Mouse (Mus musculus) erythroblast, embryonic 14.5 days (primary cell): ENCODE data around the gene Ninj1. TPM values are rescaled to one million over a fixed set of nuclear protein-coding genes. Genes with fewer than 3 reads are reported as not detected.

Experiments used
- H3K27me3 ChIP-seq: 2 replicates; pipeline ENCODE4 v1.6.1; 2012; ENCODE audit warnings: inconsistent platforms; ENCODE audit not compliant: control insufficient read depth
- H3K36me3 ChIP-seq: 2 replicates; pipeline ENCODE4 v1.6.1; 2012; ENCODE audit warnings: mild to moderate bottlenecking, inconsistent platforms; ENCODE audit not compliant: control insufficient read depth
- H3K4me1 ChIP-seq: 2 replicates; pipeline ENCODE4 v1.6.1; 2012; ENCODE audit warnings: inconsistent platforms; ENCODE audit not compliant: control insufficient read depth
- H3K4me3 ChIP-seq: replicated peaks from 2 replicates; pipeline ENCODE3; 2012; ENCODE audit warnings: moderate library complexity, mild to moderate bottlenecking, inconsistent platforms
- H3K9me3 ChIP-seq: 2 replicates; pipeline ENCODE4 v1.6.1; 2012; ENCODE audit warnings: low read length, inconsistent platforms, mixed read lengths; ENCODE audit not compliant: control insufficient read depth
- GATA1 ChIP-seq: IDR thresholded peaks from 2 replicates; pipeline ENCODE4 v1.6.1; 2012; ENCODE audit warnings: low read length, inconsistent platforms, mixed read lengths
- TAL1 ChIP-seq: IDR thresholded peaks from 3 replicates; pipeline ENCODE4 v1.6.1; 2012; ENCODE audit warnings: low read length, inconsistent platforms, mixed read lengths
- polyA plus RNA-seq: library from polyadenylated mRNA; stranded (reverse); fragments of >175 nt; gene quantifications from 2 replicates; pipeline ENCODE4 v1.2.3, GENCODE M21; 2012

Ninj1 gene
- polyA plus RNA-seq, 1 experiment: 1.9 TPM

DNA sequence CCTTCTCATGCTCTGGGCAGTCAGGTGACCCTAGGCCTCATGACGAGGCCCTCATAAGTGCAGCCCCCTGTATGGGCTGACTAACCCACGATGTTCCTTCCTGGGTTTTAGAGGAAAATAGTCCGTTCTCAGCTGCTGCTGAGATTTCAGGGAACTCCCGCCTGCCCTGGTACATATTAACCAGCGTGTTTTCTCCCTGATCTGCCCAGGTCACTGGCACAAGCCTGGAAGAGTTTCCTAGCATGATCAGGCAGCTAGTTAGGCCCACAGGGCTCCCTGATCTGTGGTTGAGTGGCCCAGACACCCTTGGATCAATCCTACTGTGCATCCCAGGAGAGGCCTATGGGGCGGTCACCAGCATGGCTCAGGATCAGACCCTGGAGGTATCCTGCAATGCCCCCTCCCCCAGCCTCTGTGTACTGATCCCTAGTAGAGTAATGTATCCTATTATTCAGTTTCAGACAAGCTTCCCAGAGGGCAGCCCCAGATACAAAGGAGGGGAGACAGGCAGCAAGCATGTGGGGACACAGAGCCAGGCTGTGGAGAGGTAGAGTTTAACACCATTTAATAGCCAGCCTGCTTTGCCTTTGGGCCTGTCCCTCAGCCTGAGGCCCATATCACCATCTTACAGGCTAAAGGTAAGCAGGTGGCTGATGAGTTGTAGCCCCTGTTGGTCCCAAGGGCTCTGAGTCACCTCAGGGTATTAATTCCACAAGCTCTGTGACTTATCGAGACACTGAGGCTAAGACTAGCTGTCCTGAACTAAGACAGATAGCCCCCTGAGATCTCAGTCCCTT, 3.8 kb downstream of the Ninj1 start:
- H3K27me3 ChIP-seq: no peaks in the 10 kb centered on the region
- no peak overlapping the region for H3K4me3 ChIP-seq
- H3K9me3 ChIP-seq: no peaks in the 10 kb centered on the region
- peaks cover 20% of the 10 kb centered on the region for H3K36me3 ChIP-seq
- TF ChIP-seq TAL1 (no peak), GATA1 (no peak)
- peaks cover 40% of the 10 kb centered on the region for H3K4me1 ChIP-seq

DNA sequence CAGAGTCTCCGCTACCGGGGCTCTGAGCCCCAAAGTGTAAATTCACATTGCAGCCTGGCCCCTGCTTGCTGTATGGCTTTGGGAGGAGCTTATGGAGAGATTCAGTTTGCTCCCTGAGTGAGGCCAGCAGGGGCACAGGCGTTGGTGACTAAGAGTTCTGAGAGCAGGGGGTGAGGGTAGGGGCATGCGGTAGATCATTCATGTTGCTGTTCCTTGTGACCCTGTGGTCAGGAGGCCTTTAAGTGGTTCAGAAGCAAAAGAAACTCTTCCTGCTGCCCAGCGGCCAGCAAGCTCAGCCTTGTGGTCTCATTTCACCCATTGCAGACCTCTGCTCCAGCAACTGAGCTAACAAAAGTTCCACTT, 4.4 kb downstream of the Ninj1 start:
- peaks cover 37% of the 10 kb centered on the region for H3K4me1 ChIP-seq
- no peak overlapping the region for H3K4me3 ChIP-seq
- TF ChIP-seq GATA1: no peak
- TF ChIP-seq TAL1: no peak
- peaks cover 21% of the 10 kb centered on the region for H3K36me3 ChIP-seq
- H3K27me3 ChIP-seq: no peaks in the 10 kb centered on the region
- no peaks in the 10 kb centered on the region for H3K9me3 ChIP-seq

DNA sequence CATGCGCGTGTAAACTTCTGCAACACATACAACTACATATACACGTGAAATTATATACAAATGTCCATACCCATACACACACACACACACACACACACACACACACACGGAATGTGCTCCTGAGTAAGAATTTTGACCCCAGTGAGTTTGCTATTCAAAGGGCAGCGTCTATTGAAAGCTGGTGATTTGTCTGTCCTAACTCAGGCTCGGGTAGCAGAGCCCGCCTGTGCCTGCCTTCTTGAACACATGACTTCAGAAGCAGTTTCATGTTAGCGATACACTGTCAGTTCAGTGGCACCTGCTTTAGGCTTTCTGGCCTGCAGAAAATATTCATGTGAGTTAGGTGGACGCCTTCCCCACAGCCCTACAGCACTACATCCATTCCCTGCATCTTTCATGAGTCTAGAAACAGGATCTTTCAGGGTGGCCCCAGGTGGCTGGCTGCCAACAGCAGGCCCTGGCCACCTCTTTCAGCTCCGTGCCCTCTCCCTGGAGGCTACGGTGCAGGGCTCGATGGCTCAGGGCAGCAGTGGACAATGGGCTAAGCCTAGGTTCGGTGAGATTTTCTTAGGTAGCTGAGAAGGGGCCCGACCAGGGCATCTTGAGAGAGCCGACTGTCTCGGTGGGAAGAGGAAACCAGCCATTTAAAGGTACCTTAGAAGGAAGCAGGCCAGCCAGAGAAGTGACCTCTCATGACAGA, 5.0 kb downstream of the Ninj1 start:
- H3K9me3 ChIP-seq: no peaks in the 10 kb centered on the region
- TF ChIP-seq GATA1 (no peak), TAL1 (no peak)
- no peaks in the 10 kb centered on the region for H3K27me3 ChIP-seq
- H3K36me3 ChIP-seq: peaks cover 21% of the 10 kb centered on the region
- peaks cover 31% of the 10 kb centered on the region for H3K4me1 ChIP-seq
- H3K4me3 ChIP-seq: no peak overlapping the region

DNA sequence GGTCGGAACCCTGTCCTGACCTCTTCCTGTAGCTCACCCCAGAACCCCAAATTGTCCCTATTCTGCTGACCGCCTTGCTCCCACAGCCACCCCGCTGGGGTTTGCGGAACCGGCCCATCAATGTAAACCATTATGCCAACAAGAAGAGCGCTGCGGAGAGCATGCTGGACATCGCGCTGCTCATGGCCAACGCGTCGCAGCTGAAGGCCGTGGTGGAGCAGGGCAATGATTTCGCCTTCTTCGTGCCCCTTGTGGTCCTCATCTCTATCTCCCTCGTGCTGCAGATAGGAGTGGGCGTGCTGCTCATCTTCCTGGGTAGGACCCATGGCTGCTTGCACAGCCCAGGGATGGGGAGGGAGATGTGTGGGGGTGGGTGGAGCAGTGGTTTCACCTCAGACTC, 6.4 kb downstream of the Ninj1 start:
- Histone ChIP-seq H3K36me3 (peaks cover 21% of the 10 kb centered on the region), H3K4me1 (peaks cover 18% of the 10 kb centered on the region), H3K4me3 (no peak overlapping the region), H3K9me3 (no peaks in the 10 kb centered on the region), H3K27me3 (no peaks in the 10 kb centered on the region)
- TF ChIP-seq TAL1 (no peak), GATA1 (no peak)

DNA sequence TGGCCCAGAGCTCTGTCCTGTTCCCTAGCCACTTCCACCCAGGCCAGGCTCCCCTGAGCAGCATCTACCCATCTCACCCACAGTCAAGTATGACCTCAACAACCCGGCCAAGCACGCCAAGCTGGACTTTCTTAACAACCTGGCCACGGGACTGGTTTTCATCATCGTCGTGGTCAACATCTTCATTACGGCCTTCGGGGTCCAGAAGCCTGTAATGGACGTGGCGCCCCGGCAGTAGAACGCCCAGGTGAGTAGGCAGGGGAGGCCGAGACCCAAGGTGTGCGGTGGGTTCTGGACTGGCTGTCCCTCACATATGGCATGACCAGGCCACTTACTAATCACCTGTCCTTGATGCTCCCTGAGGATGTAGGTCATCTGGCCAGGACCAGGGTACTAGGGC, 7.5 kb downstream of the Ninj1 start:
- no peaks in the 10 kb centered on the region for H3K27me3 ChIP-seq
- H3K9me3 ChIP-seq: no peaks in the 10 kb centered on the region
- peaks cover 21% of the 10 kb centered on the region for H3K36me3 ChIP-seq
- TF ChIP-seq GATA1: no peak
- no peak for TF ChIP-seq TAL1
- H3K4me1 ChIP-seq: peaks cover 11% of the 10 kb centered on the region
- H3K4me3 ChIP-seq: no peak overlapping the region

DNA sequence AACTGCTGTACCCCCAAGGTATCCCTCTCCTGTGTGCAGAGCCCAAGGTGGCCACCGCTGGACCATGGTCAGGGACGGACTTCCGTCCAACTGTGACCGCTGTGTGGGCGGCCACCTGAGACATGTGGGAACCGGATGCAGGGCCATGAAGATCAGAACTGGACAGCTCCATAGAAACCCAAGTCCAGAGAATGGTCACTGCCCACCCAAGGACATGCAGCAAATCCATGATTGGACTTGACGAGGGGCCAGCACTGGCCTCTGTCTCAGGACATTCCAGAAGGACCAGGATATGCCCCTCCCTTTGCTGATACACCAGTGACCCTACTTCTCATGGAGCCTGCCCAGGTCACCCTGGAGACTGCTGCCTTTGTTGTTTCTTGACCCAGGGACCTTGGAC, 8.4 kb downstream of the Ninj1 start:
- no peaks in the 10 kb centered on the region for H3K9me3 ChIP-seq
- no peaks in the 10 kb centered on the region for H3K27me3 ChIP-seq
- TF ChIP-seq TAL1 (no peak), GATA1 (no peak)
- H3K4me3 ChIP-seq: no peak overlapping the region
- H3K4me1 ChIP-seq: peaks cover 7% of the 10 kb centered on the region
- peaks cover 21% of the 10 kb centered on the region for H3K36me3 ChIP-seq

DNA sequence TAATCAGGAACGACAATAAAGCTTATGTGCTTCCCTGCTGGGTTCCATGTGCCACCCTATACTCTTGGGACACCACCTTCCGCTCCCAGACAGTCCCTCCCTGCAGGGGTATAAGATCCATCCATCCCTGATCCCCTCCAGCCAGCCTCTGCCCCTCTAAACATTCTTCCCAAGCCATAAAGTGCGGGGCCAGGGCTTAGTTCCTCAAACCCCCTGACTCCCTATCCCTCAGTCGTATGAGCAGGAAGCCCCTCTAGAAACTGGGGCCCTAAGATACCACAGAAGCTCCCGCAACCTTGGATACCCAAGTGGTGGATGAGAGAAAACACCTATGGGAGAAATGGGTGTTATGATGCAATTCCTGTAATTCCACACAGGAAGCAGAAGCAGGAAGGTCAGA, 8.9 kb downstream of the Ninj1 start:
- Histone ChIP-seq H3K27me3 (no peaks in the 10 kb centered on the region), H3K4me3 (no peak overlapping the region), H3K36me3 (peaks cover 21% of the 10 kb centered on the region), H3K9me3 (no peaks in the 10 kb centered on the region), H3K4me1 (peaks cover 1% of the 10 kb centered on the region; the same call in 1 of the 2 replicates)
- no peak for TF ChIP-seq TAL1
- TF ChIP-seq GATA1: no peak

DNA sequence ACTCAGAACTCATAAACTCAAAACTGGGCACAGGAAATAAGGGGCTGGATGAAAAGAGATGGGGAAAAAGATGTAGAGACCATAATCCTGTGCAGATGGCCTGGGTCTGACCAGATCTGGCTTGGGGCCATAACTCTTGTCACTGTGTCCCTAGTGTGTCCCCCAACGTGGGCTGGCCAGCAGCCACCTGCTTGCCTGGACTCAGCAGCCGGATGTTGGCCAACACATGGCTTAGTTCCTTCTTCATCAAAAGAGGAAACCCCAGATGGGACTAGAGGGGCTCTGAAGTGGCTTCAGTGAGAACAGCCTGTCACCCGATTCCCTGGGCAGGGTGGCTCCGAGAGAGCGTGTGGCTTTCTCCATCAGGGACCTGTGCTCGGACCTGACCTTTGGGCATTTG, 9.5 kb downstream of the Ninj1 start:
- no peaks in the 10 kb centered on the region for H3K9me3 ChIP-seq
- no peaks in the 10 kb centered on the region; the same call in 1 of the 2 replicates for H3K4me1 ChIP-seq
- H3K4me3 ChIP-seq: no peak overlapping the region
- H3K36me3 ChIP-seq: peaks cover 21% of the 10 kb centered on the region
- H3K27me3 ChIP-seq: no peaks in the 10 kb centered on the region
- TF ChIP-seq TAL1 (no peak), GATA1 (no peak)

DNA sequence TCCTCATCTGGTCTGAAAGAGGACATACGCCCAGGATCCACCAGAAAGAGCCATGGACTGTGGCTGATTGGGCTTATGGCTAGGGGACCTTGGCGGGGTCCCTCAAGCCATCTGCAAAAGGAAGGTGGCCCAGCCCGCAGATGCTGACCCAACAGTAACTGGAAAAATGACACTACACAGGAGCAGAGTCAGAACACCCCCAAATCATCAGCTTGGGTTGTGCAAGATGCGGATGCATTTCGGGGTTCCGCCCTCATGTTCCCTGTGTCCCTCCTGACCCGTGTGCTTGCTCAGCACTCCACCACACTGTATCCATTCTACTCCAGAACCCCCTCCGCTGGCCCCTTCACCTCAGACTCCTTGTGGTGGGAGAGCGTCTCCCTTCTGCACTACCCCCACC, 11.4 kb downstream of the Ninj1 start:
- peaks cover 3% of the 10 kb centered on the region for H3K4me1 ChIP-seq
- no peaks in the 10 kb centered on the region for H3K27me3 ChIP-seq
- no peak overlapping the region for H3K4me3 ChIP-seq
- TF ChIP-seq TAL1: no peak
- no peak for TF ChIP-seq GATA1
- H3K9me3 ChIP-seq: no peaks in the 10 kb centered on the region
- H3K36me3 ChIP-seq: peaks cover 19% of the 10 kb centered on the region

DNA sequence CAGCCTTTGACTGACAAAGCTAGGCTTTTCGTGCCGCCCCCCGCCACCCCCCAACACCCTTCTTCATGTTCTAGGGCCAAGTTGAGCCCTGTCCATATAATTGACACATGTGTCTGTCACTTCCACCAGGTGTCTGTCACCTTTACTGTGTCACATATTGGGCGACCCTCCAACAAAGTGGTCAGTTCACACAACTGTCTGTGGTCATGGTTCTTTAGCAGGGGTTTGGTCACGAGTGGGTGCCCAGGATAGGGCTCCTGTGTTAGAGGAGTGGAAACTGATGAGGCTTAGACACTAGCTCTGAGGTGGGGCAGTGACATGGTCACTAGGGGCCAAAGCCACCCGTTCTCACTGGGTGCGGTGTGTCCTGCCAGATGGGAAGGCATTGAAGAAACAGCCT, 12.6 kb downstream of the Ninj1 start:
- no peak for TF ChIP-seq TAL1
- no peak for TF ChIP-seq GATA1
- no peak overlapping the region for H3K4me3 ChIP-seq

More for the DNA sequence above, 12.6 kb downstream of the Ninj1 start:
- Histone ChIP-seq H3K4me1 (peaks cover 3% of the 10 kb centered on the region), H3K27me3 (no peaks in the 10 kb centered on the region), H3K36me3 (peaks cover 13% of the 10 kb centered on the region), H3K9me3 (no peaks in the 10 kb centered on the region)
